Mouse (Mus musculus) forebrain, embryonic 16.5 days (tissue): ENCODE measurements around the gene Grhpr. TPM values are rescaled to one million over a fixed set of nuclear protein-coding genes. Genes with fewer than 3 reads are reported as not detected.
"Not testable (repeated sequence)": the region's sequence is repeated elsewhere in the genome, so short reads cannot be mapped to it uniquely, and the experiment has no call there.

Source experiments
- ATAC-seq: fragments of 200-750 bp; cut with Nextera tagmentation; 2 replicates; pipeline ENCODE4 v1.8.0; 2017; ENCODE audit warnings: mild to moderate bottlenecking, moderate library complexity
- H3K27ac ChIP-seq: fragments of 300-500 bp; sonication (generic); 2 replicates; pipeline ENCODE4 v1.5.1; 2014; ENCODE audit warnings: low read length, control low read depth
- H3K27me3 ChIP-seq: fragments of 300-500 bp; sonication (generic); replicated peaks from 2 replicates; pipeline ENCODE4 v1.6.1; 2014; ENCODE audit warnings: low read length; ENCODE audit not compliant: control insufficient read depth, insufficient read depth
- H3K36me3 ChIP-seq: fragments of 300-500 bp; sonication (generic); 2 replicates; pipeline ENCODE4 v1.6.1; 2014; ENCODE audit not compliant: control insufficient read depth, insufficient read depth
- H3K4me1 ChIP-seq: fragments of 300-500 bp; sonication (generic); replicated peaks from 2 replicates; pipeline ENCODE4 v1.6.1; 2014; ENCODE audit warnings: low read length; ENCODE audit not compliant: control insufficient read depth, insufficient read depth
- H3K4me2 ChIP-seq: fragments of 300-500 bp; sonication (generic); 2 replicates; pipeline ENCODE4 v1.6.1; 2014; ENCODE audit warnings: mild to moderate bottlenecking, low read length, control low read depth
- H3K4me3 ChIP-seq: fragments of 300-500 bp; sonication (generic); replicated peaks from 2 replicates; pipeline ENCODE4 v1.5.1; 2014; ENCODE audit warnings: mild to moderate bottlenecking, low read length, control low read depth
- H3K9ac ChIP-seq: fragments of 300-500 bp; sonication (generic); replicated peaks from 2 replicates; pipeline ENCODE4 v1.6.1; 2014; ENCODE audit warnings: low read depth, low read length, control low read depth
- H3K9me3 ChIP-seq: fragments of 300-500 bp; sonication (generic); 2 replicates; pipeline ENCODE4 v1.6.1; 2016; ENCODE audit warnings: low read length; ENCODE audit not compliant: control insufficient read depth
- WGBS: fragments of 180-500 bp; shearing (Covaris S2); extraction: QIAGEN DNeasy Blood & Tissue Kit; methylation state at CpG from one replicate; pipeline ENCODE4 v1.1.7; 2014; 5-methylcytosine and 5-hydroxymethylcytosine counted together
- polyA plus RNA-seq: library from polyadenylated mRNA; unstranded; fragments of >200 nt; fragmentation: Nextera tagmentation; extraction: Ambion mirVana; gene quantifications from 2 replicates; pipeline ENCODE4 v1.2.1, GENCODE M21; 2015

Grhpr gene
- polyA plus RNA-seq, 1 experiment from 2014 or later: 20.4 TPM

- H3K27ac ChIP-seq: no peak overlapping the region
- 1% methylated on average over 14 of the region's 14 CpGs for WGBS
- H3K9ac ChIP-seq: peak overlapping the region; percentile 74
- peaks cover 13% of the 10 kb centered on the region for H3K4me1 ChIP-seq
- no peaks in the 10 kb centered on the region for H3K27me3 ChIP-seq
- peak; percentile 32; the same call in 1 of the 2 replicates for ATAC-seq
- no peaks in the 10 kb centered on the region for H3K36me3 ChIP-seq
- peak overlapping the region; percentile 93 for H3K4me2 ChIP-seq
- peak overlapping the region; percentile 86 for H3K4me3 ChIP-seq
- no peaks in the 10 kb centered on the region for H3K9me3 ChIP-seq
These were observed 37.8 kb downstream of the Grhpr start for GRCm38 (mm10) chr4:45019009-45019408.

- Histone ChIP-seq H3K4me2 (no peak overlapping the region), H3K4me3 (no peak overlapping the region), H3K27me3 (no peaks in the 10 kb centered on the region), H3K36me3 (peaks cover 6% of the 10 kb centered on the region; the same call in 1 of the 2 replicates), H3K27ac (no peak overlapping the region), H3K9ac (no peak overlapping the region), H3K9me3 (no peaks in the 10 kb centered on the region), H3K4me1 (no peaks in the 10 kb centered on the region)
- 68% methylated on average over 4 of the region's 4 CpGs for WGBS
- no peak for ATAC-seq
These were observed 45.3 kb downstream of the Grhpr start for GRCm38 (mm10) chr4:45026459-45026858.

GRCm38 (mm10) chr4:45032586-45032985 lies 51.4 kb downstream of the Grhpr start:
- Histone ChIP-seq H3K27ac (no peak overlapping the region), H3K4me1 (no peaks in the 10 kb centered on the region), H3K4me2 (no peak overlapping the region), H3K36me3 (peaks cover 25% of the 10 kb centered on the region), H3K27me3 (no peaks in the 10 kb centered on the region), H3K9me3 (no peaks in the 10 kb centered on the region), H3K4me3 (no peak overlapping the region), H3K9ac (no peak overlapping the region)
- WGBS: 86% methylated on average over 9 of the region's 9 CpGs
- no peak for ATAC-seq

GRCm38 (mm10) chr4:45034693-45035628 lies 53.8 kb downstream of the Grhpr start:
- H3K36me3 ChIP-seq: peaks cover 22% of the 10 kb centered on the region
- ATAC-seq: no peak
- WGBS: 84% methylated on average over 16 of the region's 16 CpGs

GRCm38 (mm10) chr4:45036048-45036447 lies 54.9 kb downstream of the Grhpr start:
- Histone ChIP-seq H3K27me3 (no peaks in the 10 kb centered on the region), H3K4me2 (no peak overlapping the region), H3K36me3 (peaks cover 22% of the 10 kb centered on the region), H3K9me3 (no peaks in the 10 kb centered on the region), H3K27ac (no peak overlapping the region), H3K9ac (no peak overlapping the region), H3K4me1 (no peaks in the 10 kb centered on the region), H3K4me3 (no peak overlapping the region)
- ATAC-seq: no peak
- 93% methylated on average over 10 of the region's 10 CpGs for WGBS

More at GRCm38 (mm10) chr4:45034693-45035628, 53.8 kb downstream of the Grhpr start:
- Histone ChIP-seq H3K4me2 (no peak overlapping the region), H3K27ac (no peak overlapping the region), H3K4me1 (no peaks in the 10 kb centered on the region), H3K4me3 (no peak overlapping the region), H3K9me3 (no peaks in the 10 kb centered on the region), H3K9ac (no peak overlapping the region), H3K27me3 (no peaks in the 10 kb centered on the region)

GRCm38 (mm10) chr4:45036571-45036970 lies 55.4 kb downstream of the Grhpr start:
- no peaks in the 10 kb centered on the region for H3K4me1 ChIP-seq
- H3K9ac ChIP-seq: no peak overlapping the region
- 85% methylated on average over 5 of the region's 5 CpGs for WGBS
- no peak overlapping the region for H3K4me2 ChIP-seq
- no peaks in the 10 kb centered on the region for H3K27me3 ChIP-seq
- H3K9me3 ChIP-seq: no peaks in the 10 kb centered on the region
- peaks cover 22% of the 10 kb centered on the region for H3K36me3 ChIP-seq
- H3K27ac ChIP-seq: no peak overlapping the region
- H3K4me3 ChIP-seq: no peak overlapping the region
- ATAC-seq: no peak

- Histone ChIP-seq H3K4me1 (no peaks in the 10 kb centered on the region), H3K27me3 (no peaks in the 10 kb centered on the region), H3K4me3 (no peak overlapping the region), H3K4me2 (no peak overlapping the region), H3K9me3 (no peaks in the 10 kb centered on the region), H3K27ac (no peak overlapping the region), H3K9ac (no peak overlapping the region), H3K36me3 (peaks cover 16% of the 10 kb centered on the region)
- WGBS: 92% methylated on average over 13 of the region's 13 CpGs
- ATAC-seq: no peak
These were observed 56.5 kb downstream of the Grhpr start for GRCm38 (mm10) chr4:45037455-45038410.

- peaks cover 13% of the 10 kb centered on the region for H3K36me3 ChIP-seq
- H3K9ac ChIP-seq, H3K9me3 ChIP-seq, H3K27ac ChIP-seq, ATAC-seq, H3K27me3 ChIP-seq, H3K4me3 ChIP-seq, H3K4me1 ChIP-seq, H3K4me2 ChIP-seq: not testable (repeated sequence)
- 71% methylated on average over 8 of the region's 8 CpGs for WGBS
These were observed 57.7 kb downstream of the Grhpr start for GRCm38 (mm10) chr4:45038879-45039278.

GRCm38 (mm10) chr4:45039546-45039945 lies 58.4 kb downstream of the Grhpr start:
- not testable (repeated sequence) for H3K27me3 ChIP-seq, ATAC-seq, H3K9me3 ChIP-seq, H3K4me2 ChIP-seq, H3K4me1 ChIP-seq, H3K4me3 ChIP-seq, H3K27ac ChIP-seq, H3K9ac ChIP-seq
- WGBS: 92% methylated on average over 7 of the region's 7 CpGs
- H3K36me3 ChIP-seq: peaks cover 12% of the 10 kb centered on the region
